Mouse (Mus musculus) thymus, adult 2 months (tissue): Measurements from ENCODE around the gene Dcun1d4.

ENCODE experiments used
- CTCF ChIP-seq: fragments of 200-500 bp; IDR thresholded peaks from 2 replicates; pipeline ENCODE4 v1.5.1; 2012; ENCODE audit warnings: mild to moderate bottlenecking, control low read depth, low read length, moderate library complexity, borderline replicate concordance; ENCODE audit not compliant: control insufficient read depth, poor library complexity, insufficient read depth; ENCODE audit errors: extremely low read depth
- POLR2A ChIP-seq: fragments of 200-500 bp; IDR thresholded peaks from 2 replicates; pipeline ENCODE4 v1.6.1; 2012; ENCODE audit warnings: mild to moderate bottlenecking, low read length, control low read depth, moderate library complexity; ENCODE audit not compliant: control insufficient read depth, poor library complexity, insufficient read depth; ENCODE audit errors: extremely low read depth

DNA sequence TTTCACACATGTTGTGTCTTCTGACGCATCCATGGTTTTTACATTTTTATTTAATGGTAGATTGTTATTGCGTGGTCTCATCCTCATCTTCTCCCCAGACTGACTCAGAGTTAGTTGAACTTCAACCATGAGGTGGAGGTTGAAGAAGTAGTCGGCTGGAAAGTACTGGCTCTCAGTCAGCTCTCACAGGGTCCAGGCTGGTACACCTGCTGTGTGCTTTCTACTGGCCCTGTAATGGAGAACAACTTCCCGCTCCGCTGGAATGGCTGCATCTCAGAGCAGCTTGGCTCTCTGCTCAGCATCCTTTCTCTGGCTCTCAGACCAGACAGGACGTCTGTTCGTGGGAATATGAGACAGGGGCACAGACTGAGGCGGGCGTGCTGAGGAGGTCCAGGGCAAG, 31.9 kb downstream of the Dcun1d4 start:
- TF ChIP-seq POLR2A (no peak), CTCF (no peak)
